Mouse (Mus musculus): ENCODE data around the gene Mgat5b.

Mgat5b gene

DNA sequence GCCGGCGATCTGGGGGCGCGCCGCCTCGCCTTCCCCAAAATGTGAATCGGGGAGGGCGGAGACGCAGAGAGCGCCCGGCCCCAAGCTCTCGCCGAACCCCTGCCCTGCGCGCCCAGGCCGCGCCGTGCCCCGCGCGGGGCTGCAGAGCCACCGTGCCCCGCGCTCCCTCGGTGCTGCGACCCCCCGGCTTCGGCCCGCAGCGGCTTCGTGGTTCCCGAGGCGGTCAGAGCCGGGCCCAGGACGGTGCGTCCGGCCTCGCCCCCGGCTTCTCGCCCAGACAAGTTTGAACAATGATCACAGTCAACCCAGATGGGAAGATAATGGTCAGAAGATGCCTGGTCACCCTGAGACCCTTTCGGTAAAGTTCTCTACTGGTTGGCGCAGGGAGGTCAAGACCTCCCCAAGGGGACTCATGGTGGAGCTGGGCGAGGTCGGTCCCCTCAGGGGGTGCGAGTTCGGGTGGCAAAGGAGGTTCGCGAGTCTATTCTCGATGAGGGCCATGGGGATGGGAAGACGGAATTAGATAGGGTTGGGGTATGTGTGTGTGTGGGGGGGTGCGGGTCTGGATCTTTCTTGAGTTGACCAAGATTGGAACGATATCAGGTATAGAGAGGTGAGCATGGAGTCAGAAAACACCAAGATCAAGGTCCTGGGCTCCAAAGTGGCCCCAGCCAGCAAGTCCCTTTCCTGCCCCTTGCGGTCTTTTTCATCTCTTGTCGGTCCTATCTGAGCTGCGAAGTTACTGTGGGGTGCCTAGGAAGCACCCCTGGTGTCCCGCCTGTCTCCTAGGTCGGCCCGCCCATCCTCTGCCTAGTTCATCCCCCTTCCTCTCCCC lies 740 bp downstream of the Mgat5b start:
- DNase-seq (ENCODE audit: low spot score), result no peak

DNA sequence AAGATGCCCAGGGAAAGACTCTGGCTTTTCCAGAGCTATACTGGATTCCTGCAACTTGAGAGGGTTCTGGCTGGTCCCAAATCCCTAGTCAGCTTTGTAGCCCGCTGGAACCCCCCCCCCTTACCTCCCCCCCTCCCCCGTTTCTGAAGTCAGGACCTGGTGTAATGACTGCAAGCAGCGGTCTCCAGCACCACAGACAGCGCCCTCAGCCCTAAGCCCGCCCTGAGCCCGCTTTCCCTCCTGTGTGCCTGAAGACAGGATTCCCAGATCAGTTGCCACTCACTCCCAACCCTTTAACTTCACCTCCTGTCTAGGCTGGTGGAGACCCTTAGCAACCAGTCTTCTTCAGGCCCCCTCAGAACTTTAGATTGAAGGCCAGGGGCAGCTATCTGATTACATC lies 2.1 kb downstream of the Mgat5b start:
- DNase-seq (ENCODE audit: low spot score), result no peak

DNA sequence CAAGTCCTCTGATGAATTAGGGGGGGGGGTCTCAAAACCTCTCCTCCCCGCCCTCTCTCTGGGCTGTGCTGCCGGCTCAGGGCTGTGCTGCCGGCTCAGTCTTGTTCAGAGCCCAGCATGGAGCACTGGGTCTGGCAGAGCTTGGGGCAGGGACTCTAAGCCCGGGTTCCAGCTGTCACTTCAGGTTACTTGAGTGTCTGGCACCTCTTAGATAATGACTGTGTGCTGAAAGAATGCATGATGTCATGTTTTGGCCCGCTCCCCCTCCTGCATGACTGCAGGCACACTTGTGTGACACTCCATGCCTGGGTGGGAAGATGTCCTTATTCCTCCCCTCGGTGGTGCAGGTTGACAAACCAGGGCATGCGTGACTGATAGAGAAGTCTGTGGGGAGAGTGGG lies 3.4 kb downstream of the Mgat5b start:
- peak; percentile 23 for DNase-seq (ENCODE audit: low spot score)

DNA sequence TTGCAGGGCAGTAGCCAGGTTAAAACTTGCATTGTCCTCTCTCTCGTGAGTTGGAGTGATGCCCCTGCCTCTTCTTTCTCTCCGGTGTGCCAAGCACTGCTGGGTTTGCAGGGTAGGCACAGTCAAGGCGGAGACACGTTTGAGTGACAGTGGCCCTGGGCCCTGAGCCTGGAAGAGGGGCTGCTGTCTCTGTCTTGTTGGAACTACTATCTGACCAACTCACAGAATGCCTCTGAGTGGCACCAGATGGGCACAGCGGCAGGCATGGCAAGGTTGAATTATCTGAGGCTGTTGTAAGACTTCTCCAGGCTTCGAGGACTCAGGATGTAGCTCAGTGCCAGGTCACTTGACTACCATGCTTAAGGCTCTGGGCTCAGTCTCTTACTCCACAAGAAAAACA lies 9.4 kb downstream of the Mgat5b start:
- DNase-seq (ENCODE audit: low spot score), result no peak

DNA sequence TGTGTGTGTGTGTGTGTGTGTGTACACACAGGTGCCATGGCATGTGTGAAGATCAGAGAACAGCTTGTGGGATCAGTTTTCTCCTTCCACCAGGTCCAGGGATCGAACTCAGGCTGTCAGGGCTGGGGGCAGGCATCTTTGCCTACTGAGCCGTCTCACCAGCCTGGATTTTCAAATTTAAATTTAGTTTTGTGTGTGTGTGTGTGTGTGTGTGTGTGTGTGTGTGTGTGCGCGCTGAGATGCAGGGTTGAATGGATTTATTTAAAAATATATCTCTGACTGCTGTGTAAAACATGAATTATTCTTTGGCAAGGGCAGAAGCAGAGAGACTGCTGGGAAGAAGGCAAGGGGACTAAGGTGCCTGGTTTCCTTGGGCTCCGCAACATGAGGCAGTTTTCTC lies 16.2 kb downstream of the Mgat5b start:
- DNase-seq (ENCODE audit: low spot score), result no peak

DNA sequence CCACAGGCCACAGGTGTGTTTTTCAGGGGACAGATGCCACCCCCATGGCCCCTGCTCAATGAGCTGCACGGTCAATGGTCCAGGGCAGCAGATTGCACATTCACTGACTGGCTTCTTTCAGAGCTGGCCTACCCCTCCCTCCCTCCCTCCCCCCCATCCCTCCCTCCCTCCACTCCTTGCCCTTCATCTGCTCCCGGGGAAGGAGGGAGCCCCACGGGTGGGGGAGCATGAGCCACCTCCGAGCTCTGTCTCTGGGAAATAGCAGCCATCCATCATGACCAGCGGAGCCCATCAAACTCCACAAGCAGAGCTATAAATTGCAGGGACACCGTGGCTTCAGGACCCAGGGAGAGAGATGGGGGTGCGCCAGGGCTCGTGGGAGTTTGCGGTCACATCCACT lies 16.7 kb downstream of the Mgat5b start:
- DNase-seq (ENCODE audit: low spot score), result no peak

DNA sequence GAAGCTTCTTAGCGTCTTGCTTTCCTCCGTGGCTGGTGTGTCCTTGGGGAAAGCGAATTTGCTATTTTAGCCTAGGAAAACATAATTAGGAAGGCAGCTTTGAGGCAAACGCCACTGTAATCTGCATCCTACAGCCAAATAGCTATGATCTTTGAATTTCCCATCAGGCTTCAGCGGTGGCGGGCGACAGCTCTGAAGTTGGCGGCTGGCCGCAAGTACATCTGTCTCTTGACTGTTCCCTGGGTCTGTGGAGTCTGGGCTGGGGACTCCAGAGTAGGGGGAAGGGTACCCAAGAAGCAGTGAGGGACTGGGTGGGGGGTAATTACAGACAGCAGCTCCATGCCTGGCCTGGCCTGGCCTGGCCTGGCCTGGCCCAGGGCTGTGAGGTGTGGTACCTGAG lies 17.3 kb downstream of the Mgat5b start:
- no peak for DNase-seq (ENCODE audit: low spot score)

DNA sequence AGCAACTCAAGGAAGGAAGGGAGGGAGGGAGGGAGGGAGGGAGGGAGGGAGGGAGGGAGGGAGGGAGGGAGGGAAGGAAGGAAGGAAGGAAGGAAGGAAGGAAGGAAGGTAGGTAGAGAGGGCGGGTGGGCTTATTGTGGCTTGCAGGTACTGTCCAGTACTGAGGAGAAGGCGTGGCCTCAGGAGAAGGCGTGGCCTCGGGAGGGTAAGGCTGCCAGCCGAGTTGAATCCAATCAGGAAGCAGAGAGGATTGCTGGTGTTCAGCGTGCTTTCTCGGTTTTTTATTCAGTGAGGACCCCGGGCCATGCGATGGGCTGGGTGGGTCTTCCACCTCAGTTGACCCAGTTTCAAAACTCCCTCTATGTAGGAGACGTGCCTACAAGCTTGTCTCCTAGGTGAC lies 18.5 kb downstream of the Mgat5b start:
- DNase-seq (ENCODE audit: low spot score), result no peak

DNA sequence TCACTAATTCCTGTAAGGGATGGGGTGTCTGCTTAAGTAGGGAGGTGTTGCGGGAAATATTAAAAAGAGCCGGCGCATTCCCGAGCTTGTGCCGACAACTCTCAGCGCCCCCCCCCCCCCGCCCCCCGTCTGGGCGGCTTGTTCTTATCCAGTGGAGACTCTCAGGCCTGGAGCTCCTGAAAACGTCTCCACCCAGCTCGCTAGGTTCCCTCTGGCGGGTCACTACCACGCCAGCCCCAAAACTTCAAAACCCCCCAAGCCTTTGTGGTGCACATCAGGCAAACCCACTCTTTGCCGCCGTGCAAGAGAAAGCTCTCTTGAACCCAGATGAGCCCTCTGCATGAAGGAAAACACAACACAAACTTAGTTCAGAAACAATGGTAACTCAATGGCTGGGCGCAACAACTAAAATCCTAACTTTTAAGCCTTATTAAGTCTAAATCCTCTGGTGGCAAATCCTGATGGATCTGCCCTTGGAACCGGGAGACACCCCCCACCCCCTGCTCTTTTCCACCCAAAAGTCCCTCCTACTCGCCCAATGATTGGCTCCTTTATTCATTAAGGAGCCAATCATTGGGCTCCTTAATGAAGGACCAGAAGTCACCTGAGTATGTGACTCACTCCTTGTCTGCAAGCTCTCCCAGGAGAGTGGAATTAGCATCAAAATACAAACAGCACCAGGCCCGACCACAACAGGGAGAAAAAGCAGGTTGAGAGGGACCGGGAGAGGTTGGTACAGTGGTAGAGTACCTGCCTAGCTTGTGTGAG lies 21.6 kb downstream of the Mgat5b start:
- DNase-seq (ENCODE audit: low spot score), result no peak

DNA sequence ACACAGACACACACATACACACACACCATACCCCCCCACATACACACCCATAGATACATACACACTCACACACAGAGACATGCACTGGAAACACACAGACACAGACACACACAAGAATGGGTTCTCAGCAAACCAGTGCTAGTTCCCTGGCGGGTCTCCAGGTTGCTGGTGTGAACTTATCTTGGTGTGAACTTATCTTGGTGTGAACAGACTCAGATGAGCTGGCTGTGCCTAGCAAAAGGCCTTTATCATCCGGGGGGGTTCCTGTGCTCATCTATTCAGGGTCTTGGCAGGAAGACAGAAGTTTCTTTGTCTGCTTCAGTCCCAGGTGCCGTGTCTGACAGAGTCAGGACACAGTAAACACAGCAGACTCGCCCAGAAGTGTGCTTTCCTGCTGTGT lies 25.7 kb downstream of the Mgat5b start:
- DNase-seq (ENCODE audit: low spot score), result no peak

DNA sequence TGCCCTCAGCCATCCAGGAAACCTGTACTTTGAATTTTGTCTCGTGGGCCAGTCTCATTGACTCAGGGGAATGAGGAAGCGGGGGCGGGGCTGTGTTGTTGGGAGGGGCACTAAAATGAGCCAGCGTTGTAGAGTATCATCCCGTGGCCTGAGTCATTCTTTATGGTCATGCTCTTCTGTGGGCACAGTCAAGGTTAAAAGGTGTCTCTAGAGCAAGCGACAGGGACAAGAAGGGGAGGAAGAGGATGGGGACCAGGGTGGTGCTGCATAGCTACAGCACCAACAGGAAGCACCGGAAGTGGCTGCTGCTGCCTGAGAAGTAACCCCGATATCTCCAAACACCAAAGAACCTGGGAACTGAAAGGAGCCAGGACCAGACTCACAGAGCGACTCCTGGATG lies 31.2 kb downstream of the Mgat5b start:
- DNase-seq (ENCODE audit: low spot score), result no peak

DNA sequence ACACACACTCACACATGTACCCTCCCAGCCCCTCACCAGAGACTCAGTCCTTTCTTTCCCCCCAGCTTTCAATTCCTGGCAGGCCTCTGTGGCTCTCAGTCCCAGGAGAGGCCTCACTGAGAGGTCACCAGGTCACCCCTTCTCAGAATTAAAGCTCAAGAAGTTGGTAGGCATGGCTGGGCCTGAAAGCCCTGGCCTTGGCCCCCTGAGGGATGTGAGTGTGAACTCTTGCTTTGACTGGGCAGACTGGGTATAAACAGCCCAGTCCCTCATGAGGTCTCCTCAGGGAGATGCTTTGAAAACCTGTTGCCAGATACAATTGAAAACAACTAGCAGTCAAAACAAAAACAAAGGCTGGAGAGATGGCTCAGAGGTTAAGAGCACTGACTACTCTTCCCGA lies 32.8 kb downstream of the Mgat5b start:
- DNase-seq (ENCODE audit: low spot score), result no peak

DNA sequence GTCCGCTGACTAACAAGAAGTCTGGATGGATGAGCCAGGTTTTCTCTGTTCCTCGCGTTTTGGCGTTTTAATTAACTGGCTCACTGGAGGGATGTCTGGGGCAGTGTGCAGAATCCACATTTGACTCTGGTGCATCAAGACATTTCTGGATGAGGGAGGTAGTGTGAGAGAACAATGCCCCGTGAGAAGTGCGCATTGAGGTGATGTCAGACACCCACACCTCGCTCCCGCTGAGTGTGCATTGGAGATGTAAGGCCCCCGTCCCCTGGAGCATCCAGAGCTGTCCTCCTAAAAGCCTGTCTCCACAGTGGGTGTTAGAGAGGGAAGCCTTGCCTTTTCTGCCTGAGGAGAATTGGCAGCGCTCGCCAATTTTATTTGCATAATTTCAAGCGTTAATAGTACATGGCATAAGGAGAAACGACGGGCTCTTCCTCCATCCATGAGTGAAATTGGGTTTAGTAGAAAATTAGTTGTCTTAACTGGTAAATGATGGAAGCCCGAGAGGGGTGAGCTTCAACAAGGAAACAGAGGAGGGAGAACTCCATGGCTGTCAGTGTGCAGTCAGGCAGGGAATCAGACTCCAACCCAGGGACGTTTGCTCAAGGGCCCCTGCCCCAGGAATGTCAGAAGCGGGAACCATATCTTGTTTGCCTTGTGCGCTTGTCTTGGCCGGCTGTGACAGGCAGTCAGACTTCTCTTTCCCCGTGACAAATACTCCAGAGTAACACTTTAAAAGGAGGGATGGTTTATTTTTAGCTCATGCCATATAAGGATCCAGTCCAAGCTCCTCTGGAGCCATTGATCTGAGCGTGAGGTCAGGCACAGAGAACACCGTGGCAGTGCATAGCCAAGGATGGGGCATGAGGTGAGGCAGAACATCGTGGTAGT lies 35.8 kb downstream of the Mgat5b start:
- DNase-seq (ENCODE audit: low spot score), result no peak

DNA sequence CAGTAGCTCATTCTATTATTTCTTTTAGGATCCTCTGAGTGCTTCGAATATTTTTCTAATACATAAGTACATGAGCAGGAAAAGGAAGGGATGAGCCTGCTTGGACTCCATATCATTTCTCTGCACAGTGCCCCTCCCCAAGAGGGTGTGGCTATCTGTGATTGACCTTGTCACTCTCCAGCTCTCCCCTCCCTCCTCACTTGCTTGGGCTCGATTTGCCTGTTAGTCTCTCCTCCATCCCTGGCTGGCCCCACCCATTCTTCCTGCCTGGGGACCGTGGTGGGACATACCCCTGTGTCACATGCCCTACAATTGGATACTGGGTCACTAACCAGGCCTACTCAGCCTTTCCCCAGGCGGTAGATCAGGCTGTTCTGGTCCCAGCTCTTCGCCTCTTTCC lies 39.9 kb downstream of the Mgat5b start:
- DNase-seq (ENCODE audit: low spot score), result no peak

DNA sequence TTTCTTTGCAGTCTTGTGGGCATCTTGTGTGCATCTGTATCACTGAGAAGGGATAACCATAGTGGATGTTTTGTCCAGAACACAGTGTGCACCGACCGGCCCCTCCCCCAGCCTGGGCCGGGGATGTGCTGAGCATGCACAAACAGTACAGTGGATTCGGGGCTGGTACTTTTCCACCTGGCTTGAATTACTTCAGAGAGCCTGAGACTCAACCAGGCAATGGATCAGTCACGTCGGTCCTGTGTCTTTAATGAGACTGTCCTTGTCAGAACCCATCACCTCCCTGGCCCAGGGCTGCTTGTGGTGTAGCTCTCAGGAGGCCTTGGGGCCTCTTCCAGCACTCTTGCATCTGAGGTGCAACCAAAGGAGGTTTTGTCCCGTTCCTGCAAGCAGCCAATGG lies 46.4 kb downstream of the Mgat5b start:
- no peak for DNase-seq (ENCODE audit: low spot score)

DNA sequence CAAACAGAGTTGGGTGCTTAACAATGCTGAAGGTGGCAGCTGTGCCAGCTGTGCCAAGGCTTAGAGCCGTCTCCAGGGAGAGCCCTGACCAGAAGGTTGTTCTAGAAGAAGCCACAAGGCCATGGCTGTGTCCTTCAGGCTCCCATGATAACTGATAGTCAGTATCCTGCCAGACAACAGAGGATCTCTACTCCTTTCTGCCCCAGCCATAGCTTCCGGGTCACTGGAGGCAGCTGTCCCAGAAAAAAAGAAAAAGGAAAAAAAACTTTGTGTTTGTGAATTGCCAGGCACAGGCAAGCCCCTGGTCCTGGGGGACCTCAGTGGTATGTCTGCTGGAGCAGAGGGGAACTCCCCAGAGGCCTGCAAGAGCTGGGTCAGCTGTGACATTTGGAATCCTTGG lies 47.3 kb downstream of the Mgat5b start:
- DNase-seq (ENCODE audit: low spot score), result no peak

DNA sequence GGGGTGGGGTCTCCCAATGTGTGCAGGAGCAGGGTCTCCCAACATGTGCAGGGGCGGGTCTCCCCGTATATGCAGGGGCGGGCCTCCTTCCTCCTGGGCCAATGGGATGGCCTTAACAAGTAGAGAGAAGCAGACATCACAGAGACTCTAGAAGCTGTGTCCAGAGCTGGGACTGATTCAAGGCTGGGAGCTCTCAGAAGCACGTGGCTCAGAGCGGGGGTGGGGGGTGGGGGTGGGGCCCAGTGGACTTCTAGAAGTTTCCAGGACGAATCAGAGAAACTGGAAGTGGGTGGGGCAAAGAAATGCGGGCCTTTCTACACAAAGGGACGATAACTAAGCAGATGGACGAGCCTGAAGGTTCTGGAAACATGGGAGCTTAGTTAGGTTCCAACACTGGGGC lies 49.9 kb downstream of the Mgat5b start:
- DNase-seq (ENCODE audit: low spot score), result no peak

DNA sequence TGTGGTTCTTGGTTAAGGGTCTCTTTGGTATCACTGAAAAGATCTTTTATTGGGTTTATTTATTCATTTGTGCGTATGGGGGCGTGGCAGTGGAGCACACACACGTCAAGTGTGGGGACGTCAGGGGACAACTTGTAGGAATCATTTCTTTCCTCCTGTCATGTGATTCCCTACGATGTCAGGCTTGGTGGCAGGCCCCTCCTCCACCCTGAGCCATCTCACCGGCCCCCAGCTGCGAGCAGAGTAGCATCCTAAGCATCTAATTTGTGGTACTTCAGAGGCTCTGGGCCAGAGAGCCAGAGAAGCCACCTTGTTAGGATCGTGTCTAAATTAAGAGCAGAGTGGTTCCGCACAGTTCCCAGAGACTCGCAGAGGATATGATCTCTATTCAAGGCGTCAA lies 50.8 kb downstream of the Mgat5b start:
- no peak for DNase-seq (ENCODE audit: low spot score)

DNA sequence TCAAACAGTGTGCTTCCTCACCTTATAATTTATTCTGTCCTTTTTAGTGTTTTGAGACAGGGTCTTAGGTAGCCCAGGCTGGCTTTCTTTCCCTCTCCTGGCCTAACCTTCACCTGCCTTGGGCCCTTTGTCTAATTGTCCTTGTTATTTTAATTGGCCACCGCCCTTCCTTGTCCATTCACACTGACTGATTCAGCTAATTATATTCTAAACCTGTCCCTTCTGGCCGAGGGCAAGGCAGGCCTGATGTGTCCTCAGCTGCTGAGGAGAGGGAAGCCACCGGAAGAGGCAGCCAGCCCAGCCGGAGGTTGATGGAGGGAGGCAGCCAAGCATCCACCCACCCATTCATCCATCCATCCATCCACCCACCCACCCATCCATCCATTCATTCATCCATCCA lies 52.2 kb downstream of the Mgat5b start:
- no peak for DNase-seq (ENCODE audit: low spot score)

DNA sequence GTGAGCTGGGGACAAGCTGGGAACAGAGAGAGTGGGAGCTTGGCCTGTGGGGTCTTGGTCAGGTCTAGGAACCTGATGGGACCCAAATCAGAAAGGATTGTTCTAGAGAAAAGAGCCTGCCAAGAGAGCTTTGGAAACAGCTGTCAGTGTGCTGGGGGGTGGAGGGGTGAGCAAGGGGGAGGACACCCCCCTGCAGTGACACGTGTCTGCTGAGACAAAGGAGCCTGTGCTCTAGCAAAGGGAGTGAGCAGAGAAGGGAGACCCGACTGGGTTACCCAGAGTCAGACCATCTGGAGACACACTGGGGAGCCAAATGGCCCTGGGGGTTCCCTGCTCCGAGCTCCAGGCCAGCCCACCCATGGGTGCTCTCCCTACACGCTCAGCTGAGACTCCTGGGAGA lies 54.2 kb downstream of the Mgat5b start:
- no peak for DNase-seq (ENCODE audit: low spot score)

DNA sequence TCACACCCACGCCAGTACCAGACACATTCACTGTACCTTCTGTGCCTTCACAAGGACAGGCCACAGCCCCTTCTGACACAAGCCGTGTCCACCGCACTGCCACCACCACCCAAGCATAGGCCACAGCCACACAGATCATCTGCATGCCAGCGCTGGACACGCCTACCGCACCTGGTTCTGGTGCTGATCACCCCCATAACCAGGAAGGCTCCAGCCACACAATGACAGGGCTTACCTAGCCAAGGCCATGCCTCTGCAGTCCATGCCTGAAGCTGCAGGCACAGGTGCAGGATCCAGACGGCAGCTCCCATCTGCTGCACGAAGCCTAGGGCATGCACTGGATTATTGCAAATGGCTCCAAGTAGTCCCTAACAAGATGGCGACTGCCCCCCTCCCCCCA lies 54.8 kb downstream of the Mgat5b start:
- DNase-seq (ENCODE audit: low spot score), result no peak

DNA sequence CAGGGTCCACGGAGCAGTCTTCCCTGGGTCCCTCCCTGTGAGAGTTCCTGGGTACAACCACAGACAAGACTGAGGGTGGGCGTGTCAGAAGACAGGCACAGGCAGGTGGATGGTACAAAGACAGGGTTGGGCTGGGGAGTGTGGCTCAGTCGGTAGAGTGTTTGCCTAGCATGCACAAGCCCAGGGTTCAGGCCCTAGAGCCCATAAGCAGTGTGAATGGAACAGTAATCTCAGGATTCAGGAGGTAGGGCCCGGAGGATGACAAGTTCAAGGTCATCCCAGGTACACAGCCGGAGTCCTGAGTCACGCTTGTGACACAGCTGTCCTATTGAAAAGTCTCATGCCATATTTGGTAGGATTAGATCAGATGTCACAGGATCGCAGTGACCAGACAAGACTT lies 55.7 kb downstream of the Mgat5b start:
- DNase-seq (ENCODE audit: low spot score), result no peak

DNA sequence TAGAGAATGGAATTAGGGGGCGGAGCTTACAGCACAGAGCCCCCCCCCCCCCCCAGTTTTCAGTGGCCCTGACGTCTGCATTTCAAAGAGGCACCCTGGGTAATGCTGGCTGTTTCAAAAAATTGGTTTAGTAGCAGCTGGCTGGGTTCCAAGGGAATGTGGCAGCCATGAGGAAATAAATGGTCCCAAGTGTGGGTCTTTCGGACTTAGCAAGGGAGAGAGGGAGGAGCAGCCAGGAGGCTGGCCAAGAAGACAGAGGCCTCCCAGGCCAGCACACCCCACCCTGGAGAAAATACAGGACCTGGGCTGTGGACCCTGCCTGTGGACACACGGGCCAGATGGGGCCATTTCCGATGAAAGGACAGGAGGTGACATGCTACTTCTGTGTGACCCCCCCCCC lies 61.6 kb downstream of the Mgat5b start:
- peak; percentile 12 for DNase-seq (ENCODE audit: low spot score)

All from lung, postnatal 25 days (tissue).